Mouse (Mus musculus): Measurements from ENCODE around the gene Frem1. TPM values are rescaled to one million over a fixed set of nuclear protein-coding genes. Genes with fewer than 3 reads are reported as not detected.
A peak's percentile ranks its signal among the peaks of the same experiment; 100 is the strongest.

Gene Frem1
- polyA plus RNA-seq, 1 experiment from 2014 or later = 11.7 TPM

- no peak overlapping the region for H3K4me2 ChIP-seq (ENCODE audit: low read depth, low read length)
- WGBS = 56% methylated on average over 4 of the region's 4 CpGs
- ATAC-seq (ENCODE audit: insufficient read depth, low FRiP score) = peak; percentile 38; the same call in 1 of the 2 replicates
- no peak overlapping the region for H3K9ac ChIP-seq (ENCODE audit: low read length)
- H3K27ac ChIP-seq (ENCODE audit: low read length) = peak overlapping the region; percentile 77
- no peaks in the 10 kb centered on the region for H3K9me3 ChIP-seq (replicated peaks; ENCODE audit: control insufficient read depth, low read length)
- no peaks in the 10 kb centered on the region for H3K4me1 ChIP-seq (ENCODE audit: control insufficient read depth, insufficient read depth, low read length)
- H3K36me3 ChIP-seq (ENCODE audit: control insufficient read depth, insufficient read depth, low read length) = no peaks in the 10 kb centered on the region
- H3K27me3 ChIP-seq (ENCODE audit: control insufficient read depth, insufficient read depth, low read length) = no peaks in the 10 kb centered on the region
- no peak overlapping the region for H3K4me3 ChIP-seq (replicated peaks; ENCODE audit: low read length)
Measured at GRCm38 (mm10) chr4:82890585-82890984, 161.6 kb downstream of the Frem1 start.

- Histone ChIP-seq H3K36me3 (ENCODE audit: control insufficient read depth, insufficient read depth, low read length) (no peaks in the 10 kb centered on the region), H3K27ac (ENCODE audit: low read length) (no peak overlapping the region), H3K4me1 (ENCODE audit: control insufficient read depth, insufficient read depth, low read length) (peaks cover 4% of the 10 kb centered on the region; the same call in 1 of the 2 replicates), H3K4me3 (replicated peaks; ENCODE audit: low read length) (no peak overlapping the region), H3K9me3 (replicated peaks; ENCODE audit: control insufficient read depth, low read length) (no peaks in the 10 kb centered on the region), H3K4me2 (ENCODE audit: low read depth, low read length) (no peak overlapping the region), H3K27me3 (ENCODE audit: control insufficient read depth, insufficient read depth, low read length) (no peaks in the 10 kb centered on the region), H3K9ac (ENCODE audit: low read length) (no peak overlapping the region)
- ATAC-seq (ENCODE audit: insufficient read depth, low FRiP score) = no peak
- WGBS = 59% methylated on average over 2 of the region's 2 CpGs
Measured at GRCm38 (mm10) chr4:82886148-82886547, 166.0 kb downstream of the Frem1 start.

DNA sequence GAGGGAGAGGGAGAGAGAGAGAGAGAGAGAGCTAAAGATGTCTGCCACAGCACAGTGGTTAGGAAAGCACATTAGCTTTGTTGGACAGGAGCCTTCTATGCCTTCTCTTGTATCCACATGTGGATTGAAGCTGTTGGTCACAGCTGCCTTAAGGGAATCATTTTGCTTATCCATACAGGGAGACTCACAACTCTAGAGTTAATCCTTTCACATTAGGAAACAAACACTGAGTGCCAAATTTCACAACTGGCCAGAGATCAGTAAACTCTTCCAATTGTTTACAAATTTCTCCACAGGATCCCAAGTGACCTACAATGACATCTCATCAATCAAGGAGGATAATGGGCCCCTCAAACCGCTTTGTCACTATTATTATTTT is 166.6 kb downstream of the Frem1 start:
- peak; percentile 58; the same call in 1 of the 2 replicates for ATAC-seq (ENCODE audit: insufficient read depth, low FRiP score)
- Histone ChIP-seq H3K36me3 (ENCODE audit: control insufficient read depth, insufficient read depth, low read length) (no peaks in the 10 kb centered on the region), H3K4me3 (replicated peaks; ENCODE audit: low read length) (no peak overlapping the region), H3K4me1 (ENCODE audit: control insufficient read depth, insufficient read depth, low read length) (peaks cover 4% of the 10 kb centered on the region; the same call in 1 of the 2 replicates), H3K9ac (ENCODE audit: low read length) (no peak overlapping the region), H3K9me3 (replicated peaks; ENCODE audit: control insufficient read depth, low read length) (no peaks in the 10 kb centered on the region), H3K4me2 (ENCODE audit: low read depth, low read length) (no peak overlapping the region), H3K27ac (ENCODE audit: low read length) (no peak overlapping the region), H3K27me3 (ENCODE audit: control insufficient read depth, insufficient read depth, low read length) (no peaks in the 10 kb centered on the region)
- WGBS = 22% methylated on average over 1 of the region's 1 CpGs

GRCm38 (mm10) chr4:82884636-82885534 is 167.3 kb downstream of the Frem1 start, which contains the start of gene Cer1:
Gene Cer1, minus strand, starts transcription at chr4:82885148.
- Histone ChIP-seq H3K9me3 (replicated peaks; ENCODE audit: control insufficient read depth, low read length) (no peaks in the 10 kb centered on the region), H3K4me3 (replicated peaks; ENCODE audit: low read length) (no peak within 1 kb of the TSS), H3K27me3 (ENCODE audit: control insufficient read depth, insufficient read depth, low read length) (no peaks in the 10 kb centered on the region), H3K4me1 (ENCODE audit: control insufficient read depth, insufficient read depth, low read length) (peaks cover 4% of the 10 kb centered on the region; the same call in 1 of the 2 replicates), H3K4me2 (ENCODE audit: low read depth, low read length) (no peak within 1 kb of the TSS), H3K9ac (ENCODE audit: low read length) (no peak within 1 kb of the TSS), H3K27ac (ENCODE audit: low read length) (no peak within 1 kb of the TSS), H3K36me3 (ENCODE audit: control insufficient read depth, insufficient read depth, low read length) (no peaks in the 10 kb centered on the region)
- WGBS = 61% methylated on average over 18 of the region's 19 CpGs
- no peak for ATAC-seq (ENCODE audit: insufficient read depth, low FRiP score)

DNA sequence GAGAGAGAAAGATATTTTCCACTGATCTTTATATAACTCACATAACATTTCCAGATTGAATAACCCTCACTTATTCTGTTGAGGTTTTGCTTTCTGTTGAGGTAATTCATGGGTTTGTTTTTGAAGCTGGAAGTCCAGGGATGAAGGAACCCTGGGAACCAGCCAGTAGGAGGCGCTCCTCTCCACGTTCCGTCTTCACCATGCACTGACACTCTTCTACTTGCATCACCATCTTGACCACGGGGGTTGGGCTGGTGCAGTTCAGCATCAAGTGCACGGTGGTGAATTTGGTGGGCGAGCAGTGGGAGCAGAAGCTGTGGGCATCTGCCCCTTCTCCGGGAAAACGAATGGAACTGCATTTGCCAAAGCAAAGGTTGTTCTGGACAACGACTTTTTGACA is 169.6 kb downstream of the Frem1 start:
- WGBS = 80% methylated on average over 9 of the region's 9 CpGs
- Histone ChIP-seq H3K4me3 (replicated peaks; ENCODE audit: low read length) (no peak overlapping the region), H3K4me2 (ENCODE audit: low read depth, low read length) (no peak overlapping the region), H3K4me1 (ENCODE audit: control insufficient read depth, insufficient read depth, low read length) (peaks cover 4% of the 10 kb centered on the region; the same call in 1 of the 2 replicates), H3K9ac (ENCODE audit: low read length) (no peak overlapping the region), H3K27me3 (ENCODE audit: control insufficient read depth, insufficient read depth, low read length) (no peaks in the 10 kb centered on the region), H3K9me3 (replicated peaks; ENCODE audit: control insufficient read depth, low read length) (no peaks in the 10 kb centered on the region), H3K36me3 (ENCODE audit: control insufficient read depth, insufficient read depth, low read length) (no peaks in the 10 kb centered on the region), H3K27ac (ENCODE audit: low read length) (no peak overlapping the region)
- ATAC-seq (ENCODE audit: insufficient read depth, low FRiP score) = no peak

DNA sequence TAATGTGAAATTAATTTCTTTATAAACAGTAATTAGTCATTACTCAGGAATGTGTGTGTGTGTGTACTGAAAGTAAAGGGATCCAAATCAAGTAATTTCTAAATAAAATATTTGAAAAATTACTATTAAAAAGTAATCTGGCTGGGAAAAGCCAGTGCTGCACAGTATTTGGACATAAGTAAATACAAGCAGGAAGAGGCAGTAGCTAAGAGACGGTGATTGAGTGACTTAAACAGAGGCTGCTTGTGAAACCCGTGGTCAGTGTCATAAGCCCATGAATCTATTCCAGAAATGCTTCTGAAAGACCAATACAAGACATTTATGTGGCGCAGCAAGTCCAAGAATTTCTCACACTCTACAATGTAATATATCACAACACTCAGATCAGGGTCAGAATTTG is 170.8 kb downstream of the Frem1 start:
- Histone ChIP-seq H3K4me1 (ENCODE audit: control insufficient read depth, insufficient read depth, low read length) (peaks cover 4% of the 10 kb centered on the region; the same call in 1 of the 2 replicates), H3K36me3 (ENCODE audit: control insufficient read depth, insufficient read depth, low read length) (no peaks in the 10 kb centered on the region), H3K4me3 (replicated peaks; ENCODE audit: low read length) (no peak overlapping the region), H3K27ac (ENCODE audit: low read length) (no peak overlapping the region), H3K9me3 (replicated peaks; ENCODE audit: control insufficient read depth, low read length) (no peaks in the 10 kb centered on the region), H3K27me3 (ENCODE audit: control insufficient read depth, insufficient read depth, low read length) (no peaks in the 10 kb centered on the region), H3K9ac (ENCODE audit: low read length) (no peak overlapping the region), H3K4me2 (ENCODE audit: low read depth, low read length) (no peak overlapping the region)
- 52% methylated on average over 3 of the region's 3 CpGs for WGBS
- no peak for ATAC-seq (ENCODE audit: insufficient read depth, low FRiP score)

GRCm38 (mm10) chr4:82880243-82880642 is 171.9 kb downstream of the Frem1 start:
- Histone ChIP-seq H3K36me3 (ENCODE audit: control insufficient read depth, insufficient read depth, low read length) (no peaks in the 10 kb centered on the region), H3K9ac (ENCODE audit: low read length) (no peak overlapping the region), H3K9me3 (replicated peaks; ENCODE audit: control insufficient read depth, low read length) (no peaks in the 10 kb centered on the region), H3K4me3 (replicated peaks; ENCODE audit: low read length) (no peak overlapping the region), H3K27me3 (ENCODE audit: control insufficient read depth, insufficient read depth, low read length) (no peaks in the 10 kb centered on the region), H3K4me1 (ENCODE audit: control insufficient read depth, insufficient read depth, low read length) (peaks cover 4% of the 10 kb centered on the region; the same call in 1 of the 2 replicates), H3K4me2 (ENCODE audit: low read depth, low read length) (no peak overlapping the region), H3K27ac (ENCODE audit: low read length) (no peak overlapping the region)
- WGBS = 69% methylated on average over 2 of the region's 2 CpGs
- no peak for ATAC-seq (ENCODE audit: insufficient read depth, low FRiP score)

GRCm38 (mm10) chr4:82879152-82879551 is 173.0 kb downstream of the Frem1 start:
- no peak overlapping the region for H3K4me3 ChIP-seq (replicated peaks; ENCODE audit: low read length)
- peaks cover 5% of the 10 kb centered on the region; the same call in 1 of the 2 replicates for H3K4me1 ChIP-seq (ENCODE audit: control insufficient read depth, insufficient read depth, low read length)
- ATAC-seq (ENCODE audit: insufficient read depth, low FRiP score) = no peak; the same call in 1 of the 2 replicates
- H3K9ac ChIP-seq (ENCODE audit: low read length) = no peak overlapping the region
- 63% methylated on average over 6 of the region's 6 CpGs for WGBS
- no peak overlapping the region for H3K27ac ChIP-seq (ENCODE audit: low read length)
- no peaks in the 10 kb centered on the region for H3K9me3 ChIP-seq (replicated peaks; ENCODE audit: control insufficient read depth, low read length)
- no peaks in the 10 kb centered on the region for H3K36me3 ChIP-seq (ENCODE audit: control insufficient read depth, insufficient read depth, low read length)
- H3K4me2 ChIP-seq (ENCODE audit: low read depth, low read length) = no peak overlapping the region
- no peaks in the 10 kb centered on the region for H3K27me3 ChIP-seq (ENCODE audit: control insufficient read depth, insufficient read depth, low read length)

- WGBS = 92% methylated on average over 2 of the region's 2 CpGs
- no peak overlapping the region for H3K27ac ChIP-seq (ENCODE audit: low read length)
- H3K9me3 ChIP-seq (replicated peaks; ENCODE audit: control insufficient read depth, low read length) = no peaks in the 10 kb centered on the region
- H3K4me1 ChIP-seq (ENCODE audit: control insufficient read depth, insufficient read depth, low read length) = peaks cover 21% of the 10 kb centered on the region; the same call in 1 of the 2 replicates
- no peak overlapping the region for H3K4me3 ChIP-seq (replicated peaks; ENCODE audit: low read length)
- no peaks in the 10 kb centered on the region for H3K36me3 ChIP-seq (ENCODE audit: control insufficient read depth, insufficient read depth, low read length)
- no peak for ATAC-seq (ENCODE audit: insufficient read depth, low FRiP score)
- no peak overlapping the region for H3K4me2 ChIP-seq (ENCODE audit: low read depth, low read length)
- no peaks in the 10 kb centered on the region for H3K27me3 ChIP-seq (ENCODE audit: control insufficient read depth, insufficient read depth, low read length)
- no peak overlapping the region for H3K9ac ChIP-seq (ENCODE audit: low read length)
Measured at GRCm38 (mm10) chr4:82876656-82877055, 175.5 kb downstream of the Frem1 start.
